Mouse (Mus musculus): ENCODE results near the gene Adamts7. TPM values are rescaled to one million over a fixed set of nuclear protein-coding genes. Genes with fewer than 3 reads are reported as not detected.

Adamts7 gene
- polyA plus RNA-seq, 1 experiment: 19.9 TPM

GRCm38 (mm10) chr9:90244301-90245151, 81.7 kb downstream of the Adamts7 start:
- H3K79me2 ChIP-seq (ENCODE audit: control insufficient read depth, insufficient read depth): no peaks in the 10 kb centered on the region
- H3K36me3 ChIP-seq (ENCODE audit: control insufficient read depth, insufficient read depth): no peaks in the 10 kb centered on the region
- H3K4me3 ChIP-seq: no peak overlapping the region
- no peaks in the 10 kb centered on the region for H3K27me3 ChIP-seq (ENCODE audit: control insufficient read depth, insufficient read depth, insufficient read length)
- no peak overlapping the region for H3K4me2 ChIP-seq (ENCODE audit: low read depth)
- TF ChIP-seq POLR2AphosphoS2 (IDR thresholded peaks at IDR 0.05; ENCODE audit: insufficient read length, low read depth) (no peak), USF1 (IDR thresholded peaks at IDR 0.05; ENCODE audit: low read depth) (no peak), POLR2A (IDR thresholded peaks at IDR 0.05; ENCODE audit: insufficient read length, low read depth) (no peak), SRF (IDR thresholded peaks at IDR 0.05; ENCODE audit: control insufficient read depth, insufficient read length, low read depth) (no peak), MYOD1 (IDR thresholded peaks at IDR 0.05; ENCODE audit: control insufficient read depth in 1 of 3, insufficient read length in 2 of 3, low read depth in 2 of 3) (no peak), E2F4 (IDR thresholded peaks at IDR 0.05; ENCODE audit: insufficient read depth) (no peak), MYOG (IDR thresholded peaks at IDR 0.05; ENCODE audit: control insufficient read depth in 1 of 3, insufficient read depth in 1 of 3, insufficient read length in 2 of 3, low read depth in 2 of 3) (no peak), REST (IDR thresholded peaks at IDR 0.05; ENCODE audit: insufficient read depth, insufficient read length) (no peak), CEBPB (IDR thresholded peaks at IDR 0.05; ENCODE audit: insufficient read depth, poor library complexity, severe bottlenecking) (no peak), MAX (IDR thresholded peaks at IDR 0.05; ENCODE audit: low read depth) (no peak), TCF12 (IDR thresholded peaks at IDR 0.05; ENCODE audit: insufficient read depth, poor library complexity, severe bottlenecking) (no peak), TCF3 (IDR thresholded peaks at IDR 0.05; ENCODE audit: insufficient read length, low read depth) (no peak)
- no peak overlapping the region for H3ac ChIP-seq (ENCODE audit: control insufficient read depth, insufficient read length)

GRCm38 (mm10) chr9:90245206-90245605, 82.3 kb downstream of the Adamts7 start:
- Histone ChIP-seq H3K4me2 (ENCODE audit: low read depth) (no peak overlapping the region), H3ac (ENCODE audit: control insufficient read depth, insufficient read length) (no peak overlapping the region), H3K36me3 (ENCODE audit: control insufficient read depth, insufficient read depth) (no peaks in the 10 kb centered on the region), H3K4me3 (no peak overlapping the region), H3K27me3 (ENCODE audit: control insufficient read depth, insufficient read depth, insufficient read length) (no peaks in the 10 kb centered on the region), H3K79me2 (ENCODE audit: control insufficient read depth, insufficient read depth) (no peaks in the 10 kb centered on the region)
- TF ChIP-seq MYOG (IDR thresholded peaks at IDR 0.05; ENCODE audit: control insufficient read depth in 1 of 3, insufficient read depth in 1 of 3, insufficient read length in 2 of 3, low read depth in 2 of 3): no peak
- no peak for TF ChIP-seq CEBPB (IDR thresholded peaks at IDR 0.05; ENCODE audit: insufficient read depth, poor library complexity, severe bottlenecking)
- TF ChIP-seq POLR2A (IDR thresholded peaks at IDR 0.05; ENCODE audit: insufficient read length, low read depth): no peak
- TF ChIP-seq E2F4 (IDR thresholded peaks at IDR 0.05; ENCODE audit: insufficient read depth): no peak
- TF ChIP-seq MYOD1 (IDR thresholded peaks at IDR 0.05; ENCODE audit: control insufficient read depth in 1 of 3, insufficient read length in 2 of 3, low read depth in 2 of 3): no peak
- TF ChIP-seq MAX (IDR thresholded peaks at IDR 0.05; ENCODE audit: low read depth): no peak
- no peak for TF ChIP-seq USF1 (IDR thresholded peaks at IDR 0.05; ENCODE audit: low read depth)
- no peak for TF ChIP-seq TCF3 (IDR thresholded peaks at IDR 0.05; ENCODE audit: insufficient read length, low read depth)

- H3K27me3 ChIP-seq (ENCODE audit: control insufficient read depth, insufficient read depth, insufficient read length): no peaks in the 10 kb centered on the region
- TF ChIP-seq SRF (IDR thresholded peaks at IDR 0.05; ENCODE audit: control insufficient read depth, insufficient read length, low read depth) (no peak), E2F4 (IDR thresholded peaks at IDR 0.05; ENCODE audit: insufficient read depth) (no peak), CEBPB (IDR thresholded peaks at IDR 0.05; ENCODE audit: insufficient read depth, poor library complexity, severe bottlenecking) (no peak), POLR2AphosphoS2 (IDR thresholded peaks at IDR 0.05; ENCODE audit: insufficient read length, low read depth) (no peak), USF1 (IDR thresholded peaks at IDR 0.05; ENCODE audit: low read depth) (no peak), TCF3 (IDR thresholded peaks at IDR 0.05; ENCODE audit: insufficient read length, low read depth) (no peak), MAX (IDR thresholded peaks at IDR 0.05; ENCODE audit: low read depth) (no peak), MYOG (IDR thresholded peaks at IDR 0.05; ENCODE audit: control insufficient read depth in 1 of 3, insufficient read depth in 1 of 3, insufficient read length in 2 of 3, low read depth in 2 of 3) (no peak), TCF12 (IDR thresholded peaks at IDR 0.05; ENCODE audit: insufficient read depth, poor library complexity, severe bottlenecking) (no peak), REST (IDR thresholded peaks at IDR 0.05; ENCODE audit: insufficient read depth, insufficient read length) (no peak), POLR2A (IDR thresholded peaks at IDR 0.05; ENCODE audit: insufficient read length, low read depth) (no peak), MYOD1 (IDR thresholded peaks at IDR 0.05; ENCODE audit: control insufficient read depth in 1 of 3, insufficient read length in 2 of 3, low read depth in 2 of 3) (no peak)
These were observed 82.9 kb downstream of the Adamts7 start for GRCm38 (mm10) chr9:90245781-90246180.

DNA sequence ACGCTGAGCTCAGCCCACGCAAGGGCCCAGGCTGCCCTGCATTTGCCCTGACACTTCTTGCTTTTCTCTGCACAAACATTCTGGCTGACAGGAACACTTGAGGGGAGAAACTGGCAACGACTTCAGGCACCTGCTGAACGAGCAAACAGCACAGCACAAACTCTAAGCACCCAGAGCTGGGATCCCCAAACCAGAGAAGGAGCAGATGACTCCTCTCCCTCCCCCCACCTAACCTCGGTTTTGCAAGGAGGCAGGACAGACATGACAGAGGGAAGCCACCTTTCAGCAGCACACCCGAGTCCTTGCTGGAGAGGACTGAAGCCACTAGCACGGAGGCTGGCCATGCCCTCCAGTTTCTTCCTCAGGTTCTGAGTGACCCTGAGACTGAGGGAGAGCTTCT, 84.4 kb downstream of the Adamts7 start:
- Histone ChIP-seq H3K27me3 (ENCODE audit: control insufficient read depth, insufficient read depth, insufficient read length) (no peaks in the 10 kb centered on the region), H3K36me3 (ENCODE audit: control insufficient read depth, insufficient read depth) (no peaks in the 10 kb centered on the region), H3K4me3 (no peak overlapping the region), H3K4me2 (ENCODE audit: low read depth) (no peak overlapping the region), H3ac (ENCODE audit: control insufficient read depth, insufficient read length) (no peak overlapping the region), H3K79me2 (ENCODE audit: control insufficient read depth, insufficient read depth) (no peaks in the 10 kb centered on the region)
- no peak for TF ChIP-seq MYOD1 (IDR thresholded peaks at IDR 0.05; ENCODE audit: control insufficient read depth in 1 of 3, insufficient read length in 2 of 3, low read depth in 2 of 3)
- no peak for TF ChIP-seq MAX (IDR thresholded peaks at IDR 0.05; ENCODE audit: low read depth)
- no peak for TF ChIP-seq CEBPB (IDR thresholded peaks at IDR 0.05; ENCODE audit: insufficient read depth, poor library complexity, severe bottlenecking)
- TF ChIP-seq TCF3 (IDR thresholded peaks at IDR 0.05; ENCODE audit: insufficient read length, low read depth): no peak
- TF ChIP-seq TCF12 (IDR thresholded peaks at IDR 0.05; ENCODE audit: insufficient read depth, poor library complexity, severe bottlenecking): no peak
- TF ChIP-seq E2F4 (IDR thresholded peaks at IDR 0.05; ENCODE audit: insufficient read depth): no peak
- TF ChIP-seq SRF (IDR thresholded peaks at IDR 0.05; ENCODE audit: control insufficient read depth, insufficient read length, low read depth): no peak
- TF ChIP-seq POLR2AphosphoS2 (IDR thresholded peaks at IDR 0.05; ENCODE audit: insufficient read length, low read depth): no peak
- no peak for TF ChIP-seq MYOG (IDR thresholded peaks at IDR 0.05; ENCODE audit: control insufficient read depth in 1 of 3, insufficient read depth in 1 of 3, insufficient read length in 2 of 3, low read depth in 2 of 3)
- TF ChIP-seq POLR2A (IDR thresholded peaks at IDR 0.05; ENCODE audit: insufficient read length, low read depth): no peak
- no peak for TF ChIP-seq REST (IDR thresholded peaks at IDR 0.05; ENCODE audit: insufficient read depth, insufficient read length)
- TF ChIP-seq USF1 (IDR thresholded peaks at IDR 0.05; ENCODE audit: low read depth): no peak

More at GRCm38 (mm10) chr9:90245781-90246180, 82.9 kb downstream of the Adamts7 start:
- Histone ChIP-seq H3K36me3 (ENCODE audit: control insufficient read depth, insufficient read depth) (no peaks in the 10 kb centered on the region), H3K4me3 (no peak overlapping the region), H3K4me2 (ENCODE audit: low read depth) (no peak overlapping the region), H3ac (ENCODE audit: control insufficient read depth, insufficient read length) (no peak overlapping the region), H3K79me2 (ENCODE audit: control insufficient read depth, insufficient read depth) (no peaks in the 10 kb centered on the region)

Data from myocyte (in vitro differentiated cells).